20 mouse cellular contexts compared by ENCODE assay signal in genomic region chr11:115222570-115222969, GRCm38 (mm10). TPM values are rescaled to one million over a fixed set of nuclear protein-coding genes. Genes with fewer than 3 reads are reported as not detected.
DNase-seq lines count a peak whose midpoint lies in the region; ATAC-seq and TF ChIP-seq lines count a peak whose summit lies in the region.
"Had no signal": no experiment of that assay in that cellular context is flagged by ENCODE, and none has a peak within 500 bp of the region (broad histone marks: within the 10 kb centered on the region; RNA-seq: fewer than 3 reads in every experiment).

No protein-coding gene starts in this region.

- 0 out of 2 replicates have a peak overlapping the region, but pooled peaks have one; percentile 18 for H3K27ac ChIP-seq in hindbrain, embryonic 10.5 days
- H3K27ac ChIP-seq in hindbrain, embryonic 11.5 days (ENCODE audit: low read depth, low read length): no peak overlapping the region
- no peak overlapping the region for H3K27ac ChIP-seq in lung, embryonic 14.5 days (ENCODE audit: low read depth)
- no peak overlapping the region for H3K27ac ChIP-seq in intestine, postnatal 0 days (ENCODE audit: low read depth, low read length)
- H3K27ac ChIP-seq: hindbrain, embryonic 12.5 days; liver, embryonic 15.5 days; midbrain, embryonic 12.5 days had no signal

- peaks cover 81% of the 10 kb centered on the region for H3K4me1 ChIP-seq in hindbrain, embryonic 10.5 days (replicated peaks)
- peaks cover 15% of the 10 kb centered on the region for H3K4me1 ChIP-seq in hindbrain, embryonic 11.5 days (replicated peaks; ENCODE audit: control insufficient read depth, insufficient read depth, low read length)
- peaks cover 37% of the 10 kb centered on the region for H3K4me1 ChIP-seq in lung, embryonic 14.5 days (ENCODE audit: insufficient read depth)
- peaks cover 12% of the 10 kb centered on the region for H3K4me1 ChIP-seq in intestine, postnatal 0 days (replicated peaks; ENCODE audit: control insufficient read depth, insufficient read depth, low read length)

- no peak overlapping the region for H3K4me2 ChIP-seq in hindbrain, embryonic 11.5 days (replicated peaks; ENCODE audit: low read depth, low read length)
- H3K4me2 ChIP-seq in lung, embryonic 14.5 days: peak overlapping the region; percentile 31; the same call in 1 of the 2 replicates
- no peak overlapping the region for H3K4me2 ChIP-seq in intestine, postnatal 0 days (replicated peaks; ENCODE audit: low read depth)
- H3K4me2 ChIP-seq: hindbrain, embryonic 12.5 days; liver, embryonic 15.5 days; midbrain, embryonic 12.5 days had no signal

- no peaks in the 10 kb centered on the region for H3K9me3 ChIP-seq in hindbrain, embryonic 10.5 days
- no peaks in the 10 kb centered on the region for H3K9me3 ChIP-seq in hindbrain, embryonic 11.5 days (ENCODE audit: control insufficient read depth, low read length)
- no peaks in the 10 kb centered on the region for H3K9me3 ChIP-seq in lung, embryonic 14.5 days (ENCODE audit: low read depth, low read length)
- no peaks in the 10 kb centered on the region for H3K9me3 ChIP-seq in intestine, postnatal 0 days (ENCODE audit: control insufficient read depth)
- H3K9me3 ChIP-seq: hindbrain, embryonic 12.5 days; liver, embryonic 15.5 days; midbrain, embryonic 12.5 days had no signal

- H3K36me3 ChIP-seq in hindbrain, embryonic 10.5 days: no peaks in the 10 kb centered on the region
- no peaks in the 10 kb centered on the region for H3K36me3 ChIP-seq in hindbrain, embryonic 11.5 days (ENCODE audit: control insufficient read depth, insufficient read depth, low read length)
- no peaks in the 10 kb centered on the region for H3K36me3 ChIP-seq in lung, embryonic 14.5 days (ENCODE audit: insufficient read depth)
- H3K36me3 ChIP-seq in intestine, postnatal 0 days (ENCODE audit: control insufficient read depth, insufficient read depth): peaks cover 11% of the 10 kb centered on the region
- H3K36me3 ChIP-seq: hindbrain, embryonic 12.5 days; liver, embryonic 15.5 days had no signal

- DNase-seq in cerebellum, postnatal 10 days: peak; percentile 60 to 67
- no peak for DNase-seq in cerebellum, adult 11 months
- no peak for DNase-seq in hindbrain, embryonic 10.5 days (ENCODE audit: low spot score)
- DNase-seq in hindbrain, embryonic 11.5 days (ENCODE audit: low spot score): no peak
- peak; percentile 12 for DNase-seq in 3T3-L1 (ENCODE audit: low read depth, low spot score)
- peak; percentile 21 for DNase-seq in lung, embryonic 14.5 days
- DNase-seq in right cerebral cortex, postnatal 4 days: no peak
- DNase-seq: adrenal gland, postnatal 14 days; cerebellum, adult 9-11 months; kidney, adult 8-10 months; kidney, postnatal 36 days; right cerebral cortex, adult 18-20 months; thymus, postnatal 4 days had no signal

- no peak for ATAC-seq in hindbrain, embryonic 11.5 days (ENCODE audit: low FRiP score)
- ATAC-seq in lung, embryonic 14.5 days (ENCODE audit: insufficient read depth): peak; percentile 25; the same call in 1 of the 2 replicates
- ATAC-seq in intestine, postnatal 0 days: no peak
- ATAC-seq: forebrain, postnatal 0 days had no signal

- no peak overlapping the region for H3K4me3 ChIP-seq in hindbrain, embryonic 10.5 days
- no peak overlapping the region for H3K4me3 ChIP-seq in hindbrain, embryonic 11.5 days (ENCODE audit: low read depth, low read length)
- H3K4me3 ChIP-seq in lung, embryonic 14.5 days (ENCODE audit: low read depth, low read length): no peak overlapping the region
- no peak overlapping the region for H3K4me3 ChIP-seq in intestine, postnatal 0 days (ENCODE audit: low read depth, low read length)
- H3K4me3 ChIP-seq: erythroblast, embryonic 14.5 days; hindbrain, embryonic 12.5 days; liver, embryonic 15.5 days; midbrain, embryonic 12.5 days had no signal

- peaks cover 17% of the 10 kb centered on the region for H3K27me3 ChIP-seq in hindbrain, embryonic 10.5 days (ENCODE audit: insufficient read depth, poor library complexity, severe bottlenecking)
- no peaks in the 10 kb centered on the region for H3K27me3 ChIP-seq in hindbrain, embryonic 11.5 days (ENCODE audit: control insufficient read depth, insufficient read depth, low read length)
- peaks cover 22% of the 10 kb centered on the region; the same call in 1 of the 2 replicates for H3K27me3 ChIP-seq in lung, embryonic 14.5 days (ENCODE audit: insufficient read depth, low read length)
- H3K27me3 ChIP-seq in intestine, postnatal 0 days (replicated peaks; ENCODE audit: control insufficient read depth, insufficient read depth, low read length): no peaks in the 10 kb centered on the region
- H3K27me3 ChIP-seq: CH12.LX; liver, embryonic 15.5 days; midbrain, embryonic 12.5 days had no signal

- no peak overlapping the region; the same call in 1 of the 2 replicates for H3K9ac ChIP-seq in hindbrain, embryonic 11.5 days (ENCODE audit: low read depth, low read length)
- no peak overlapping the region for H3K9ac ChIP-seq in lung, embryonic 14.5 days
- H3K9ac ChIP-seq in intestine, postnatal 0 days (ENCODE audit: low read depth, low read length): no peak overlapping the region
- H3K9ac ChIP-seq: forebrain, postnatal 0 days; hindbrain, embryonic 12.5 days; liver, embryonic 15.5 days; midbrain, embryonic 12.5 days had no signal

- 0 out of 2 replicates have a peak, but pooled peaks have one; percentile 5 for TF ChIP-seq CTCF in lung, embryonic 14.5 days (IDR thresholded peaks at IDR 0.05; ENCODE audit: low read depth)
- TF ChIP-seq CTCF in intestine, postnatal 0 days (IDR thresholded peaks at IDR 0.05; ENCODE audit: low read depth): no peak

- 46% methylated on average over 5 of the region's 5 CpGs for WGBS in hindbrain, embryonic 10.5 days
- WGBS in hindbrain, embryonic 11.5 days: 49% methylated on average over 5 of the region's 5 CpGs
- 9% methylated on average over 5 of the region's 5 CpGs for WGBS in lung, embryonic 14.5 days
- WGBS in intestine, postnatal 0 days: 57% methylated on average over 5 of the region's 5 CpGs

RNA-seq across cellular contexts. Expression of gene Nat9, which starts 34.9 kb away (rescaled TPM):
- 18.7 and 24.3 TPM in 2 replicates for polyA plus RNA-seq in hindbrain, embryonic 10.5 days (2016; fragmentation: Nextera tagmentation; extraction: Ambion mirVana)
- polyA plus RNA-seq in hindbrain, embryonic 11.5 days (2014; fragmentation: Nextera tagmentation; extraction: Ambion mirVana): 19.5 and 20.1 TPM in 2 replicates
- polyA plus RNA-seq in lung, embryonic 14.5 days (2014; fragmentation: Nextera tagmentation; extraction: Ambion mirVana): 17.9 and 18.7 TPM in 2 replicates
- 35.0 and 35.7 TPM in 2 replicates for polyA plus RNA-seq in intestine, postnatal 0 days (2015; fragmentation: Nextera tagmentation; extraction: Ambion mirVana)

RNA-seq across cellular contexts. Expression of gene Tmem104, which starts 35.3 kb away (rescaled TPM):
- polyA plus RNA-seq in hindbrain, embryonic 10.5 days (2016; fragmentation: Nextera tagmentation; extraction: Ambion mirVana): 6.9 and 10.6 TPM in 2 replicates
- polyA plus RNA-seq in hindbrain, embryonic 11.5 days (2014; fragmentation: Nextera tagmentation; extraction: Ambion mirVana): 7.2 and 7.3 TPM in 2 replicates
- 11.4 and 14.3 TPM in 2 replicates for polyA plus RNA-seq in lung, embryonic 14.5 days (2014; fragmentation: Nextera tagmentation; extraction: Ambion mirVana)
- 19.2 and 20.1 TPM in 2 replicates for polyA plus RNA-seq in intestine, postnatal 0 days (2015; fragmentation: Nextera tagmentation; extraction: Ambion mirVana)

RNA-seq across cellular contexts. Expression of gene Grin2c, which starts 44.5 kb away (rescaled TPM):
- 0.14 and 0.18 TPM in 2 replicates for polyA plus RNA-seq in hindbrain, embryonic 10.5 days (2016; fragmentation: Nextera tagmentation; extraction: Ambion mirVana)
- 0.25 and 0.43 TPM in 2 replicates for polyA plus RNA-seq in hindbrain, embryonic 11.5 days (2014; fragmentation: Nextera tagmentation; extraction: Ambion mirVana)
- polyA plus RNA-seq in lung, embryonic 14.5 days (2014; fragmentation: Nextera tagmentation; extraction: Ambion mirVana): not detected in 2 replicates
- polyA plus RNA-seq in intestine, postnatal 0 days (2015; fragmentation: Nextera tagmentation; extraction: Ambion mirVana): not detected in 2 replicates

RNA-seq across cellular contexts. Expression of gene Fdxr, which starts 54.3 kb away (rescaled TPM):
- polyA plus RNA-seq in hindbrain, embryonic 10.5 days (2016; fragmentation: Nextera tagmentation; extraction: Ambion mirVana): 17.7 TPM in 2 replicates
- polyA plus RNA-seq in hindbrain, embryonic 11.5 days (2014; fragmentation: Nextera tagmentation; extraction: Ambion mirVana): 11.6 and 14.9 TPM in 2 replicates
- 8.8 and 10.4 TPM in 2 replicates for polyA plus RNA-seq in lung, embryonic 14.5 days (2014; fragmentation: Nextera tagmentation; extraction: Ambion mirVana)
- 8.0 and 8.2 TPM in 2 replicates for polyA plus RNA-seq in intestine, postnatal 0 days (2015; fragmentation: Nextera tagmentation; extraction: Ambion mirVana)

RNA-seq across cellular contexts. Expression of gene Slc9a3r1, which starts 59.4 kb away (rescaled TPM):
- polyA plus RNA-seq in hindbrain, embryonic 10.5 days (2016; fragmentation: Nextera tagmentation; extraction: Ambion mirVana): 39.6 and 49.8 TPM in 2 replicates
- 29.5 and 33.7 TPM in 2 replicates for polyA plus RNA-seq in hindbrain, embryonic 11.5 days (2014; fragmentation: Nextera tagmentation; extraction: Ambion mirVana)
- 52.3 and 52.6 TPM in 2 replicates for polyA plus RNA-seq in lung, embryonic 14.5 days (2014; fragmentation: Nextera tagmentation; extraction: Ambion mirVana)
- polyA plus RNA-seq in intestine, postnatal 0 days (2015; fragmentation: Nextera tagmentation; extraction: Ambion mirVana): 679 and 754 TPM in 2 replicates

Comparison
In these comparisons a context has a peak if more than half of its experiments do, and no peak if none do; other contexts are left out.
1. DNase-seq: peak in cerebellum, postnatal 10 days (2 of 2), 3T3-L1 (single experiment) and lung, embryonic 14.5 days (single experiment); none in cerebellum, adult 11 months (single experiment), hindbrain, embryonic 10.5 days (single experiment), hindbrain, embryonic 11.5 days (single experiment) and right cerebral cortex, postnatal 4 days (single experiment).